Mouse (Mus musculus) embryonic facial prominence, embryonic 14.5 days (tissue): ENCODE results near the gene Sec14l1. TPM values are rescaled to one million over a fixed set of nuclear protein-coding genes. Genes with fewer than 3 reads are reported as not detected.
A peak's percentile ranks its signal among the peaks of the same experiment; 100 is the strongest.

Experiments used
- ATAC-seq: fragments of 200-750 bp; cut with Nextera tagmentation; 2 replicates; pipeline ENCODE4 v1.8.0; 2017; ENCODE audit warnings: low read depth, moderate number of reproducible peaks, moderate TSS enrichment
- DNase-seq: peaks from one replicate; pipeline ENCODE4 v3.0.0-alpha.2; 2015; ENCODE audit warnings: low spot score
- H3K27ac ChIP-seq: fragments of 300-500 bp; sonication (generic); replicated peaks from 2 replicates; pipeline ENCODE4 v1.5.1; 2014; ENCODE audit warnings: low read depth, mild to moderate bottlenecking, low read length, moderate library complexity
- H3K27me3 ChIP-seq: fragments of 300-500 bp; sonication (generic); replicated peaks from 2 replicates; pipeline ENCODE4 v1.6.1; 2014; ENCODE audit warnings: low read length; ENCODE audit not compliant: control insufficient read depth, insufficient read depth
- H3K36me3 ChIP-seq: fragments of 300-500 bp; sonication (generic); 2 replicates; pipeline ENCODE4 v1.6.1; 2014; ENCODE audit warnings: low read length, mixed read lengths; ENCODE audit not compliant: control insufficient read depth, insufficient read depth
- H3K4me1 ChIP-seq: fragments of 300-500 bp; sonication (generic); 2 replicates; pipeline ENCODE4 v1.6.1; 2014; ENCODE audit warnings: antibody characterized with exemption, low read length; ENCODE audit not compliant: control insufficient read depth, insufficient read depth
- H3K4me2 ChIP-seq: fragments of 300-500 bp; sonication (generic); 2 replicates; pipeline ENCODE4 v1.6.1; 2014; ENCODE audit warnings: low read depth, mild to moderate bottlenecking, low read length, moderate library complexity, mixed read lengths
- H3K4me3 ChIP-seq: fragments of 300-500 bp; sonication (generic); 2 replicates; pipeline ENCODE4 v1.5.1; 2014; ENCODE audit warnings: low read depth, mild to moderate bottlenecking, low read length
- H3K9ac ChIP-seq: fragments of 300-500 bp; sonication (generic); 2 replicates; pipeline ENCODE4 v1.6.1; 2014; ENCODE audit warnings: low read depth, mild to moderate bottlenecking, low read length, moderate library complexity, mixed read lengths
- H3K9me3 ChIP-seq: fragments of 300-500 bp; sonication (generic); 2 replicates; pipeline ENCODE4 v1.6.1; 2016; ENCODE audit warnings: low read length; ENCODE audit not compliant: control insufficient read depth
- WGBS: fragments of 180-500 bp; shearing (Covaris S2); extraction: QIAGEN DNeasy Blood & Tissue Kit; methylation state at CpG from one replicate; pipeline ENCODE4 v1.1.7; 2014; 5-methylcytosine and 5-hydroxymethylcytosine counted together
- polyA plus RNA-seq: library from polyadenylated mRNA; unstranded; fragments of >200 nt; fragmentation: Nextera tagmentation; extraction: Ambion mirVana; gene quantifications from 2 replicates; pipeline ENCODE4 v1.2.1, GENCODE M21; 2014

The Sec14l1 gene
- polyA plus RNA-seq, 1 experiment from 2014 or later, result 45.4 TPM

DNA sequence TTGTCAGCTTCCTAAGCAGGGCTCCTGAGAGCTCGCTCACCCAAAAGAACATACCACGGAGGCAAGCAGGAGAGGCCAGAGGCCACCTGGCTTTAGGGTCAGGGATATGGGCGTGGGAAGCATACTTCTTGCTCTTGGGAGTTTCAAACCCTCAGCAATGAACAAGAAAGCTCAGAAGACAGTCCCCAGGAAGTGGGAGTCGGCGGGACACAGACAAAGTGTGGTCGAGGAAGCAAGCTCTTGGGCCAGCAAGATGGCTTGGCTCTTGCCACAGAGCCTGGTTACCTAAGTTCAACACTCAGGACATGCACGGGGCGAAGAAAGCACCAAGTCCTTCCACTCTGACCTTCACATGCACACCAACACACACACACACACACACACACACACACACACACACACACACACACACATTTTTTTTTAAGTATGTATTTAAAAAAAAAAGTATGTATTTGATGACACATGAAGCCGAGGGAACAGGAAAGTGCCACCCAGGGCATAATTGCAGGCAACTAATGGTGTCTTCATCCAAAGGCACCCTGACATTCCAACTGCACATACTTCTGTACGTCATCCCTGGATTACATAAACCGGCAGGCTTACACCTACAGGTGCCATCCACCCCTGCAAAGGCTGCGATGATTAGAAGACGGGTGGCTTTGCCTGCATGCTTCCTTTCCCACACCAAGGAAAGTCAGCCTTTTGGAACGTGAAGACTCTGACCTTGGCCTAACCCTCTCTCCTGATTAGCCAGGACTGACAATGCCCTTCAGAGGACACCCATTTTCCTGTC is 12.8 kb upstream of the Sec14l1 start:
- Histone ChIP-seq H3K36me3 (no peaks in the 10 kb centered on the region), H3K4me1 (peaks cover 7% of the 10 kb centered on the region), H3K27ac (no peak overlapping the region), H3K9ac (no peak overlapping the region), H3K4me2 (no peak overlapping the region), H3K27me3 (no peaks in the 10 kb centered on the region), H3K4me3 (no peak overlapping the region), H3K9me3 (no peaks in the 10 kb centered on the region)
- DNase-seq (no peak), ATAC-seq (no peak)
- WGBS, result 80% methylated on average over 14 of the region's 14 CpGs

DNA sequence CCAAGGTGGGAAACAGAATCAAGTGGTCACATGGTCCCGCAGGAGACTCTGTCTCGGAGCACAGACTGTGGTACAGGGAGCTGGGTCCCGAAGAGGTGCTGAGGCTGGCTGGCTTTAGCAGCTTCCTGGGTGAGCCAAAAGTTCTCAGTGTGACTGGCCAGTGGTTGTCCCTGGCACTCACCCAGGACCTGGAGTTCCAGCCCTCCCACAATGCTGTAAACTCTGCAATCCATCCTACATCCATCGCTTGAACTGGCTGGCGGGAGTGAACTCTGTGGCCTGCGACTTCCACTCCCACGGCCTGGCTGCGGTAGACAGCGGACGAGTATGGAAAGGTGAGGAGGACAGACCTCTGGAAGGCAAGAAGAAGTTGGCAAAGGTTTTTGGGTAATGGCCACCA is 11.4 kb upstream of the Sec14l1 start:
- H3K4me1 ChIP-seq, result peaks cover 4% of the 10 kb centered on the region; the same call in 1 of the 2 replicates
- no peak for DNase-seq
- H3K9ac ChIP-seq, result no peak overlapping the region
- no peak overlapping the region for H3K4me2 ChIP-seq
- no peak for ATAC-seq
- H3K27ac ChIP-seq, result no peak overlapping the region
- H3K9me3 ChIP-seq, result no peaks in the 10 kb centered on the region
- no peak overlapping the region for H3K4me3 ChIP-seq
- WGBS, result 83% methylated on average over 10 of the region's 10 CpGs
- H3K27me3 ChIP-seq, result no peaks in the 10 kb centered on the region
- no peaks in the 10 kb centered on the region for H3K36me3 ChIP-seq

DNA sequence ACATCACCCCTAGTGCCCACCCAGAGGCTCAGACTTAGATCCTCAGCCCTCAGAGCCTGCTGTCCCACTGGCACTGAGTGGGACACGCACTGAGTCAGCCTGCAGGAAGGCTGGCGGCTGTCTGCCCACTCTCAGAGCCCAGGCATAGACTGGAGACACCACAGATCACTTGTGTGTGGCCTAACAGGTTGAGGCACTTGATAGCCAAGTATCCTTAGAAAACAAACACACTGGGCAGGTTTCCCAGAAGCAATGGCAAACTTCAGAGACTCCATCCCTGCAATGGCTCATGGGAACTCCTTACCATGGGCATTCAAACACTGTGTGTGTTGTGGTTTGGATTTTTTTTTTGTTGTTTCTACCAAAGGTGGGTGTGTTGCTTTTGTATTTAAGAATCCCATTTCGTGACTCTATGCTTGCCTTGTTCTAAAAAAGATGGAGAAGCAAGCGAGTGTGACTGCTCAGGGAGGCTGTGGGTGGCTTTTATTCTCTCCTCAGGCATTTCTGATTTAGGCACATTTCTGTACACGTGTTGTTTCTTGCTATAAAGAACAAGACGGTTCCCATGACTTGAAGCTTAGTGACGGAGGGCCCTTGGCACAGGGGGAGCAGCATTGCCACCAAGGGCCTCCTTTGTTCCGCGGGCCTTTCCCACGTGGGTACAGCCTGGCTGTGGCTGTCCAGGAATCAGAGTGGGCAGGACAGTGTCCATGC is 10.8 kb upstream of the Sec14l1 start:
- Histone ChIP-seq H3K9me3 (no peaks in the 10 kb centered on the region), H3K9ac (no peak overlapping the region), H3K4me3 (no peak overlapping the region), H3K36me3 (no peaks in the 10 kb centered on the region), H3K4me2 (no peak overlapping the region), H3K27me3 (no peaks in the 10 kb centered on the region), H3K4me1 (peaks cover 11% of the 10 kb centered on the region), H3K27ac (no peak overlapping the region)
- ATAC-seq (no peak), DNase-seq (no peak)
- 80% methylated on average over 10 of the region's 10 CpGs for WGBS

DNA sequence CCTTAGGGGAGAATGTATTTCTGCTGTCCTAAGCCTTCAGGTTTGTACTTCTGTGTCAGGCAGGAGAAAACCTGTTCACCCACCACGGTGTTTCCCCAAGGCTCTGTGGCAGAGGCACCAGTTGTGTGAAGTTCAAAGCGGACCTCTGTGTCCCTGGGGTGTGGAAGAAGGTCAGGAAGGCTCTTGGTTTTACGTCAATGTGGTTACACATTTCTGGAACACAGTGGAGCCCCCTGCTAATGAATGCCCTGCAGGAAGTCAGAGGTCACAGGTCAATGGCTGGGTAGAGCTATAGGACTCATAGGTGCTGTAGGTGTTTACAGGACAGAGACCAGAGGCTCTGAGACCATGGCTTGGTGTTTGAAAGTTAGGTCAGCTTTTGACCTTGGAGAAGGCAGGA is 9.7 kb upstream of the Sec14l1 start:
- H3K27me3 ChIP-seq, result no peaks in the 10 kb centered on the region
- WGBS, result 54% methylated on average over 3 of the region's 3 CpGs
- no peaks in the 10 kb centered on the region for H3K36me3 ChIP-seq
- no peaks in the 10 kb centered on the region for H3K9me3 ChIP-seq
- H3K4me3 ChIP-seq, result no peak overlapping the region
- ATAC-seq (no peak), DNase-seq (no peak)
- no peak overlapping the region for H3K9ac ChIP-seq
- H3K27ac ChIP-seq, result no peak overlapping the region
- H3K4me2 ChIP-seq, result no peak overlapping the region
- peaks cover 13% of the 10 kb centered on the region for H3K4me1 ChIP-seq

DNA sequence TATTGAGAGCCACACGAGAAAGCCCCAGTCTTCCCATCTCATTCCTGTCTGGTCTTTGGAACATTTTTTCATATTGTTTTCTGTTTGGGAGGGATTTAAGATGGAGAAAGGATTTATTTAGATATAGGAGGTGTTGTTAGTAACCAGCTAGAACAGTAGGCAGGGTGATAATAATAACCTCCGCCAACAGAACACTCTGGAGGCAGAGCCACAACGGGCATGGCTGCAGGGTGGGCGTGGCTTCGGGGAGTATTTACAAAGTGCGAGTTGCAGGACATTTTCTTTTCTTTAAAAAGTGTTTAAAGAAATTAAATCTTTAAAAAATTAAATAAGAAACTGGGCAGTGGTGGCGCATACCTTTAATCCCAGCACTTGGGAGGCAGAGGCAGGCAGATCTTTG is 9.1 kb upstream of the Sec14l1 start:
- Histone ChIP-seq H3K4me3 (no peak overlapping the region), H3K9me3 (no peaks in the 10 kb centered on the region), H3K36me3 (no peaks in the 10 kb centered on the region), H3K27me3 (no peaks in the 10 kb centered on the region), H3K4me1 (peaks cover 13% of the 10 kb centered on the region), H3K27ac (no peak overlapping the region), H3K4me2 (no peak overlapping the region), H3K9ac (no peak overlapping the region)
- 79% methylated on average over 7 of the region's 7 CpGs for WGBS
- DNase-seq, result no peak
- ATAC-seq, result no peak

DNA sequence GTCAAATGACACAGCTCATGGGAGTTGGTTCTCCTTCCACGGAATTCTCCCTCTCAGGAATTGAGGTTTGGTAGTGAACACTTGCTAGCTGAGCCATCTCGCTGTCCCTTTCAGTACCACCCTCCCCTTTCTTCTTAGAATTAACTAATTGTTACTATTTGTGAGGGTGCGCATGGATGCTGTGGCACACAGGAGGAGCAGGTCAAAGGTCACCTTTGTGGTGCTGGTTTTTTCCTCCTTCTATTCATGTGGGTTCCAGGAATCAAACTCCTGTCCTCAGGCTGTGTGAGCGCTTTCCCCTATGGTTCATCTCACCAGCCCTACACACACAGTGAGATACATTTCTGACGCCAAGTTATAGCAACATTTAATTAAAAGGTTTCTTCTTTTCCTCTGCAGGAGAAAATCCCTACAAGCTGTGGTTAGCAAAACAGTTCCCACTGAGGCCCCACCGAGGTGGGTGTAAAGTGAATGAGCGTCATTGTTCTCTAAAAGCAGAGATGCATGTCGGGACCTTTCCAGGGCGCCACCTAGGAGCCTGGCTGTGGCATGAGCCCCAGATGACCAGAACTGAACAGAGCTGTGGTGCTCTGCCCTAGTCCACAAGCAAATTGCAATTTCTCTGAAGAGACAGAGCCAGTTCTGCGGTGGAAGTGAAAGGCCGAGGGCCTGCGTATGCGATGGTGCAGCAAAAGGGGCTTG is 8.2 kb upstream of the Sec14l1 start:
- DNase-seq, result no peak
- H3K4me2 ChIP-seq, result no peak overlapping the region
- H3K4me1 ChIP-seq, result peaks cover 13% of the 10 kb centered on the region
- peak; percentile 38; the same call in 1 of the 2 replicates for ATAC-seq
- no peak overlapping the region for H3K4me3 ChIP-seq
- H3K36me3 ChIP-seq, result no peaks in the 10 kb centered on the region
- H3K9ac ChIP-seq, result peak overlapping the region; percentile 0; the same call in 1 of the 2 replicates
- H3K27ac ChIP-seq, result peak overlapping the region; percentile 53
- 28% methylated on average over 13 of the region's 13 CpGs for WGBS
- no peaks in the 10 kb centered on the region for H3K9me3 ChIP-seq
- H3K27me3 ChIP-seq, result no peaks in the 10 kb centered on the region

DNA sequence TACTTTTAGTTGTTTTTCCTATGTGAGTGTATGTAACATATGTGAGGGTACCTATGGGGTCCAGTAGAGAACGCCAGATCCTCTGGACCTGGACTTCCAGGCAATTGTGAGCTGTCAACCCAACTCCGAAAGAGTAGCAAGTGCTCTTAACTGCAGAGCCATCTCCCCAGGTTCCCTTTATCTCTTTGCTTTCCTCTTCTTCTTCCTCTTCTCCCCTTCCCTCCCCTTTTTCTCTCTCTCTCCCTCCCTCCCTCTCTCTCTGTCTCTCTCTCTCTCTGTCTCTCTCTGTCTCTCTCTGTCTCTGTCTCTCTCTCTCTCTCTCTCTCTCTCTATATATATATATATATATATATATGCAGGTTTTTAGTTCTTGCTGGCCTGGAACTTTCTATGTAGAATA is 7.1 kb upstream of the Sec14l1 start:
- H3K27ac ChIP-seq, result peak overlapping the region; percentile 73

DNA sequence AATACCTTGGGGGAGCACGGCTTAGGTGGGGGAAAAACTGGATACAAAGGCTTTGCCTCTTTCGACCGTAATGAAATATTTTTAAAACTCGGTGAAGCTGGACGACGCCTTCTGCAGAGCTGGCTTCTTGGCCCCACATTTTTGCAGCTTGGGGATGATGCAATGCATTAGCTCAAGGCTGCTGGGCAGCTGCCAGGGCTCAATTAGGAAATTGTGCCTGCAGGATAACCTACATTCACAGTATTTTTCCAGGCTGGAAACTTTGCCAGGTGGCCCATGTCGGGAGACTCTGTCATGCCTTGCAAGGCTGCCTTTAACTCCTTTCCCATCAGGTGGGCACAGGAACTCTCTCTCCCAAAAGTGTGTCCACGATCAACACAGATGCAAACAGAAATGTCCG is 6.4 kb upstream of the Sec14l1 start:
- no peak overlapping the region for H3K4me2 ChIP-seq
- no peaks in the 10 kb centered on the region for H3K27me3 ChIP-seq
- peak overlapping the region; percentile 73 for H3K27ac ChIP-seq
- H3K4me3 ChIP-seq, result no peak overlapping the region
- WGBS, result 28% methylated on average over 9 of the region's 9 CpGs
- DNase-seq (peak; percentile 92), ATAC-seq (peak; percentile 31; the same call in 1 of the 2 replicates)
- H3K9ac ChIP-seq, result no peak overlapping the region
- H3K36me3 ChIP-seq, result no peaks in the 10 kb centered on the region
- peaks cover 13% of the 10 kb centered on the region for H3K4me1 ChIP-seq
- no peaks in the 10 kb centered on the region for H3K9me3 ChIP-seq

More for the DNA sequence above, 7.1 kb upstream of the Sec14l1 start:
- ATAC-seq (no peak), DNase-seq (no peak)
- 87% methylated on average over 2 of the region's 2 CpGs for WGBS
- Histone ChIP-seq H3K4me1 (peaks cover 13% of the 10 kb centered on the region), H3K27me3 (no peaks in the 10 kb centered on the region), H3K36me3 (no peaks in the 10 kb centered on the region), H3K4me3 (no peak overlapping the region), H3K4me2 (no peak overlapping the region), H3K9me3 (no peaks in the 10 kb centered on the region), H3K9ac (no peak overlapping the region)
